Mouse (Mus musculus) hindbrain, embryonic 15.5 days (tissue): ENCODE data around the gene Mettl6. TPM values are rescaled to one million over a fixed set of nuclear protein-coding genes. Genes with fewer than 3 reads are reported as not detected.
"Not testable (repeated sequence)": the region's sequence is repeated elsewhere in the genome, so short reads cannot be mapped to it uniquely, and the experiment has no call there.

Source experiments
- ATAC-seq: fragments of 200-750 bp; cut with Nextera tagmentation; 2 replicates; pipeline ENCODE4 v1.8.0; 2017; ENCODE audit warnings: low read depth, moderate number of reproducible peaks, moderate TSS enrichment; ENCODE audit not compliant: low FRiP score
- H3K27ac ChIP-seq: fragments of 300-500 bp; sonication (generic); replicated peaks from 2 replicates; pipeline ENCODE4 v1.5.1; 2015; ENCODE audit warnings: mild to moderate bottlenecking, inconsistent platforms
- H3K27me3 ChIP-seq: fragments of 300-500 bp; sonication (generic); 2 replicates; pipeline ENCODE4 v1.6.1; 2015; ENCODE audit warnings: control low read depth, inconsistent platforms
- H3K36me3 ChIP-seq: fragments of 300-500 bp; sonication (generic); 2 replicates; pipeline ENCODE4 v1.6.1; 2015; ENCODE audit warnings: control low read depth, inconsistent platforms
- H3K4me1 ChIP-seq: fragments of 300-500 bp; sonication (generic); replicated peaks from 2 replicates; pipeline ENCODE4 v1.6.1; 2015; ENCODE audit warnings: control low read depth, inconsistent platforms
- H3K4me2 ChIP-seq: fragments of 300-500 bp; sonication (generic); 2 replicates; pipeline ENCODE4 v1.6.1; 2015; ENCODE audit warnings: moderate library complexity, mild to moderate bottlenecking, inconsistent platforms
- H3K4me3 ChIP-seq: fragments of 300-500 bp; sonication (generic); 2 replicates; pipeline ENCODE4 v1.5.1; 2015; ENCODE audit warnings: mild to moderate bottlenecking, inconsistent platforms
- H3K9ac ChIP-seq: fragments of 300-500 bp; sonication (generic); 2 replicates; pipeline ENCODE4 v1.6.1; 2015; ENCODE audit warnings: inconsistent platforms
- H3K9me3 ChIP-seq: fragments of 300-500 bp; sonication (generic); 2 replicates; pipeline ENCODE4 v1.6.1; 2016; ENCODE audit warnings: control low read depth, inconsistent platforms
- WGBS: fragments of 180-500 bp; shearing (Covaris S2); methylation state at CpG from one replicate; pipeline ENCODE4 v1.1.7; 2015; 5-methylcytosine and 5-hydroxymethylcytosine counted together
- polyA plus RNA-seq: library from polyadenylated mRNA; unstranded; fragments of >200 nt; fragmentation: Nextera tagmentation; extraction: Ambion mirVana; gene quantifications from 2 replicates; pipeline ENCODE4 v1.2.1, GENCODE M21; 2015

Gene Mettl6
- polyA plus RNA-seq, 1 experiment from 2014 or later, result 37.9 TPM

DNA sequence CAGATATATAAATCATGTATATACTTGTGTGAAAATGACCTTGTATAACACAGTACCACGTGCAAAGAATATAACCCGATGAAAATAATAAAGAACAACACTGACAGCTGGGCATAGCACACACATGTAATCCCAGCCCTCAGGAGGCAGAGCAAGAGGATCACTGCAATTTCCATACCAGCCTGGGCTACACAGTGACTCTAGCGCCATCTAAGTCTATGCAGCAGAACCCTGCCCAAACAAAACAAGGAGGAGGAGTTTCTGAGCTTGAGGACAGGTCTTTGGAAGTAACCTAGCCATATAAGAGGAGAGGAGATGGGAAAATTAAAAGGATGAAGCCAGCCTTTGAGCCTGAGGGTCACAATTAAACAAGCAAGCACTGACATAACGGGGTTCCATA lies 25.1 kb downstream of the Mettl6 start:
- H3K4me2 ChIP-seq, result no peak overlapping the region
- H3K4me3 ChIP-seq, result no peak overlapping the region
- WGBS, result 54% methylated on average over 4 of the region's 4 CpGs
- H3K4me1 ChIP-seq, result no peaks in the 10 kb centered on the region
- no peak for ATAC-seq
- no peaks in the 10 kb centered on the region for H3K9me3 ChIP-seq
- no peaks in the 10 kb centered on the region for H3K27me3 ChIP-seq
- no peak overlapping the region for H3K27ac ChIP-seq
- H3K9ac ChIP-seq, result no peak overlapping the region
- H3K36me3 ChIP-seq, result no peaks in the 10 kb centered on the region; the same call in 1 of the 2 replicates

DNA sequence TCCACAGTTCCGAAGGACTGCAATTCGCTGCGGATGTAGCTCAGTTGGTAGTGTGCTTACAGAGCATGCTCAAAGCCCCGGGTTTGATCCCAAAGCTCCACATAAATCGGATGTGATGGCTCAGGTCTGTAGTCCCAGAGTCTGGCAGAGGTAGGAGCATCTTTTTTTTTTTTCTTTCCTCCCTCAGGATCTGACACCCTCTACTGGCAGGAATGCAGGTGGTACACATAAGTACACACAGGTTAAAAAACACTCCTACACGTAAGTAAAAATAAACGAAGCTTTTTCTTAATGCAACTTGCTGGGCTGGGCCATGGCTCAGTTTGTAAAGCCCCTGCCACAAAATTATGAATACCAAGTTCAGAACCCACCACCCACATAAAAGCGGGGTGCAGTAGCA lies 30.7 kb downstream of the Mettl6 start:
- no peaks in the 10 kb centered on the region for H3K4me1 ChIP-seq
- H3K4me3 ChIP-seq, result no peak overlapping the region
- no peak overlapping the region for H3K9ac ChIP-seq
- no peak overlapping the region for H3K27ac ChIP-seq
- no peaks in the 10 kb centered on the region for H3K27me3 ChIP-seq
- no peak for ATAC-seq
- H3K9me3 ChIP-seq, result no peaks in the 10 kb centered on the region
- no peak overlapping the region for H3K4me2 ChIP-seq
- H3K36me3 ChIP-seq, result no peaks in the 10 kb centered on the region
- 54% methylated on average over 8 of the region's 8 CpGs for whole genome bisulfite sequencing

DNA sequence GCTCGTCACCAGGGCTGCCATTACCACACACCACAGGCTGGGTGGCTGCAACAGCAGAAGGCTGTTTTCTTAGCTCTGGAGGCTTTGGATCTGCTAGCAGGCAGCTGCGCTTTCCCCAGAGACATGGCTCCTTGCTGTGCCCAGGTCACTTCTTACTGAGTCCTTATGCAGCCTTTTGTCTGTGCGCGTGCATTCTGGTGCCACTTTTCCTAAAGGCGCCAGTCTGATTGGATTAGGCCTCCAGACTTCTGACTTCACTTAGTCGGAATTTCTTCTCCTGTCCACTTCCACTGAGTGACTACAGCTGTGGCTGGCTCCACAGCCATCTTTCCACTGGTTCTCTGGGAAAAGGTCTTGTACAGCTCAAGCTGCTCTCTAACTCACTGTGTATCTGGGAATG lies 32.0 kb downstream of the Mettl6 start:
- H3K36me3 ChIP-seq, result no peaks in the 10 kb centered on the region
- H3K9ac ChIP-seq, result no peak overlapping the region
- no peaks in the 10 kb centered on the region for H3K4me1 ChIP-seq
- no peak overlapping the region for H3K4me3 ChIP-seq
- H3K27me3 ChIP-seq, result no peaks in the 10 kb centered on the region
- no peak overlapping the region for H3K4me2 ChIP-seq
- no peak for ATAC-seq
- WGBS, result 76% methylated on average over 6 of the region's 6 CpGs
- H3K9me3 ChIP-seq, result no peaks in the 10 kb centered on the region
- no peak overlapping the region for H3K27ac ChIP-seq

DNA sequence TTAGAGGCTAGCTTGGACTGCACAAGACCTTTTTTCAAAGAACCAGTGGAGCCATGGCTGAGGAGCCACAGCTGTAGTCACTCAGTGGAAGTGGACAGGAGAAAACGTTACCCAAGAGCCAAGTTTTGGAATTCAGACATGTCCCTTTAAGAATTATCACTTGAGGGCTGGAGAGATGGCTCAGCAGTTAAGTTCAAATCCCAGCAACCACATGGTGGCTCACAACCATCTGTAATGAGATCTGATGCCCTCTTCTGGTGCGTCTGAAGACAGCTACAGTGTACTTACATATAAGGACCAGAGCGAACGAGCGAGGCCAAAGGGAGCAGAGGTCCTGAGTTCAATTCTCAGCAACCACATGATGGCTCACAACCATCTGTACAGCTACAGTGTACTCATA lies 32.6 kb downstream of the Mettl6 start:
- ATAC-seq, H3K4me2 ChIP-seq: not testable (repeated sequence)
- WGBS, result 76% methylated on average over 5 of the region's 5 CpGs

DNA sequence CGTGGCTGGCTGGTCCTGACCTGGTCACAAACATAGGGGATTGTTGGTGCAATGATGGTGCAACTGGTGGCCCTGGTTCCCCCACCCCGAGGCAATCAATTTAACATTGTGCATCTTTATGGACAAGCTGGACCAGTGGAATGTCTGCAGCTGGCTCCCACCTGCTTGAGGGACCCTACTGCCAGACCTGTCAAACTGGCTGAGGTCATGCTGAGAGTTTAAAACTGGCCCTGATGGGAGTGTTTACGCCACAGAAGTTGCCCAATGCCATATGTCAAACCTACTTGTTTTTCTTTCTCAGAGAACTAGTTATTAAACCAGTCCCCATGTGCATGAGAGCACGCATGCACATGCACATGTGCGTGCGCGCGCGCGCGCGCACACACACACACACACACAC lies 36.8 kb downstream of the Mettl6 start:
- ATAC-seq, result no peak
- Histone ChIP-seq H3K27me3 (no peaks in the 10 kb centered on the region), H3K4me3 (no peak overlapping the region), H3K27ac (no peak overlapping the region), H3K4me2 (no peak overlapping the region), H3K36me3 (no peaks in the 10 kb centered on the region), H3K9ac (no peak overlapping the region), H3K9me3 (no peaks in the 10 kb centered on the region), H3K4me1 (no peaks in the 10 kb centered on the region)
- 90% methylated on average over 12 of the region's 12 CpGs for WGBS

More for the DNA sequence above, 32.6 kb downstream of the Mettl6 start:
- H3K9ac ChIP-seq, H3K9me3 ChIP-seq, H3K27ac ChIP-seq, H3K4me3 ChIP-seq, H3K36me3 ChIP-seq, H3K27me3 ChIP-seq, H3K4me1 ChIP-seq: not testable (repeated sequence)

DNA sequence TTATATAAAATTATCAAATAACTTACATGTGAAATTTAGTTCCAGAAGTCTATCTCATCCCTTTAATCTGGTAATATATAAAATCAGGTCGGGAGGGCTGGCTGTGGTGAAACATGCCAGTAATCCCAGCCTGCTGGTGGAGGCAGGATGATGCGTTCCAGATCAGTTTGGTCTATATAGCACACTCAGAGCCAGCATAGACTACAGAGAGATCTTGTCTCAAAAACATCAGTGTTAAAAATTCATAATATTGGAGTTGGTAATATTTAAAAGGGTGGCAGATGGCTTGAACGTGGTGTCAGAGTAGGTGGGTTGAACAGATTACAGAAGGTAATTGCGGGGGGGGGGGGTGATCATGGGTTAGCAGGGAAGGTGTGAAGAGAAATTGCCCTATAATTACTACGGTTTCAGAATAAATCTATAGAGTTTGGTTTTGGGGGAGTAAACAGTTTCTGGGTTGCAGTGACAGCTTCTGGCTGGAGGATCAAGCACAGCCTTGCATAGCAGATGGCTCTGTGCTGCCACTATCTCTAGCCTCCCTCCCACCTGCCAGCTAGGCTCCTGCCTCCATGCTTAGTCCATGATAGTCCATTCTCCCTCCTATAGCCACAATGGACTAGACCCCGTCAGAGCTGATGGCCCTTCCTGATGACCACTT lies 38.6 kb downstream of the Mettl6 start:
- WGBS, result 84% methylated on average over 6 of the region's 6 CpGs
- Histone ChIP-seq H3K27me3 (no peaks in the 10 kb centered on the region), H3K4me3 (no peak overlapping the region), H3K4me1 (no peaks in the 10 kb centered on the region), H3K9ac (no peak overlapping the region), H3K36me3 (no peaks in the 10 kb centered on the region), H3K9me3 (no peaks in the 10 kb centered on the region), H3K27ac (no peak overlapping the region), H3K4me2 (no peak overlapping the region)
- ATAC-seq, result no peak

DNA sequence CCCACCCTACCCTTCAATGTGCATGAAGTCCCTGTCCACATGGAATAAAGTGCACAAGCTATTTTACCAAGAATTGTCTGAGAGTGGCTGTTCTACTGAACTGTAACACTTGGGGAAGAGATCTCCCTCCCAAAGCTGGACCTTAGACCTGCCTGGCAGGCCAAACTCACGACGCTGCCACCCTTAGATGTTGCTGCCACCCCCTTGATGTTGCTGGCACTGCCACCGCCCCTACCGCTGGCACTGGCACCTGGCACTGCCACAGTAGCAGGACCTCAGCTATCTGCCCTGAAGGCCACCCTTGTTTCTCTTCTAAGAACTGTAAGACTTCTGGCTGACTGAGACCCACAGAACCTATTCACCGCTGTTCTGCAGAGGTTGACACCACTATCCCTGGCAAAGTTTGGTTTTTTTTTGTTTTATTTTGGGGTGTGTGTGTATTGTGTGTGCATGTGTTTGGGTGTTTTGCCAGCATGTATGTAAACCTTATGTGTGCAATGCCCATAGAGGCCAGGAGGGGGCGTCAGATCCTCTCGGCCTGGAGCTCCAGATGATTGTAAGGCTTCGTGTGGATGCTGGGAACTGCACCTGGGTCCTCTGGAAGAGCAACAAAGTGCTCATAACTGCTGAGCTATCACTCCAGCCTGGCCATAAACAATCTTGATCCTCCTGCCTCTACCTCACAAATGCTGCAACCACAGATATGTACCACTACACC lies 39.8 kb downstream of the Mettl6 start:
- H3K4me1 ChIP-seq, result no peaks in the 10 kb centered on the region
- no peak for ATAC-seq
- H3K4me3 ChIP-seq, result no peak overlapping the region
- H3K27me3 ChIP-seq, result no peaks in the 10 kb centered on the region
- no peaks in the 10 kb centered on the region for H3K9me3 ChIP-seq
- H3K9ac ChIP-seq, result no peak overlapping the region
- H3K4me2 ChIP-seq, result no peak overlapping the region
- H3K36me3 ChIP-seq, result no peaks in the 10 kb centered on the region
- WGBS, result 90% methylated on average over 8 of the region's 8 CpGs
- no peak overlapping the region for H3K27ac ChIP-seq

DNA sequence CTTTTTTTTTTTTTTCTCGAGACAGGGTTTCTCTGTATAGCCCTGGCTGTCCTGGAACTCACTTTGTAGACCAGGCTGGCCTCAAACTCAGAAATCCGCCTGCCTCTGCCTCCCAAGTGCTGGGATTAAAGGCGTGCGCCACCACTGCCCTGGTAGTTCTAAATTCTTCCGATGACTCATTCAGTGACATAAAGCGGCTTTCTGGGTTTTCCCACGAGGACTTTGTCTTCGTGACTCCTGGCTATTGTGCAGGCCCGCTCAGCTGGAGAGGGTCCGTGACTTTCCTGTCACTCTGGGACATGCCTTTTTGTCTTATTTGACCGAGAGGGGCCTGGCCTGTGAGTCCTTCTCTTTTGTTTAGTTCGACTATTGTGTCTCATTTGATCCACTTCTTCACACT lies 40.9 kb downstream of the Mettl6 start:
- WGBS, result 44% methylated on average over 12 of the region's 12 CpGs
- not testable (repeated sequence) for H3K9me3 ChIP-seq, H3K27ac ChIP-seq, H3K36me3 ChIP-seq, ATAC-seq, H3K27me3 ChIP-seq, H3K4me3 ChIP-seq, H3K4me1 ChIP-seq, H3K4me2 ChIP-seq, H3K9ac ChIP-seq

DNA sequence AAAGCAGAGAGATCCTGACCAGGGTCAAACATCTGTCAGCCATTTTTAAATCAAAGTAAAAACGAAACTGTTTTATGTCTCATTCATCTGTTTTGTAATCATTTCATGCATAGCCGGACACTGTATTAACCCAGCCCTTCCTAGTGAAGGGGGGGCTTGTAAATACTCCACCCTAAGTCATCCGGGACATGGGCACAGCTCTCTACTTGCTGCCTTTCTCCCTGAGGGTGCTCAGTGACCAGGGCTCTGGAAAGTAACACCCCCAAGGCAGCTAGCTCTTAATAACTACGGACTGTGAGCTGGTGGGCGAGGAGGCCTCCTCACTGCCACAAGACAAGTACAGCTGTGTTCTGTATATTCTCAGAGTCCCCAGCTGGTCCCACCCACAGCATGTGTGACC lies 45.8 kb downstream of the Mettl6 start:
- WGBS, result 80% methylated on average over 5 of the region's 5 CpGs
- Histone ChIP-seq H3K9me3 (no peaks in the 10 kb centered on the region), H3K9ac (no peak overlapping the region), H3K4me1 (no peaks in the 10 kb centered on the region), H3K27ac (no peak overlapping the region), H3K4me2 (no peak overlapping the region), H3K4me3 (no peak overlapping the region), H3K27me3 (no peaks in the 10 kb centered on the region), H3K36me3 (no peaks in the 10 kb centered on the region)
- no peak for ATAC-seq

DNA sequence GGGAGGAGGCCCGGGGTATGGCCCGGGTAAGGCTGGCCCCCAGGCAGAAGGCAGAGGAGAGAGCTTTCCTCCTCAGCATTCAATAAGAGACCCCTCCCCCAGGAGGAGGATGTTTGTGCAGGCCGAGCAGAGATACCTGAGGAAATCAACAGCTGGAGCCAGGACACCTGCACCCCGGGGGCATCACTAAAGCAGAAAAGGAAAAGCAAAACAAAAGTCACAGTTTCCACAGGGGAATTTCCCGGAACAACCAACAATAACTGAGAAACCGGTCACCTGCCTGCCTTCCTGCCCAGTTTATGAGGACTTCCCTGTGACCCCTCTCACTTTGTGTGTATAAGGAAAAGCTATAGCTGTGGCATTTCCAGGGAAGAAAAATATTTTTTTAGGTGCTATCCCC lies 51.2 kb downstream of the Mettl6 start:
- 68% methylated on average over 6 of the region's 6 CpGs for WGBS
- H3K36me3 ChIP-seq, result no peaks in the 10 kb centered on the region

DNA sequence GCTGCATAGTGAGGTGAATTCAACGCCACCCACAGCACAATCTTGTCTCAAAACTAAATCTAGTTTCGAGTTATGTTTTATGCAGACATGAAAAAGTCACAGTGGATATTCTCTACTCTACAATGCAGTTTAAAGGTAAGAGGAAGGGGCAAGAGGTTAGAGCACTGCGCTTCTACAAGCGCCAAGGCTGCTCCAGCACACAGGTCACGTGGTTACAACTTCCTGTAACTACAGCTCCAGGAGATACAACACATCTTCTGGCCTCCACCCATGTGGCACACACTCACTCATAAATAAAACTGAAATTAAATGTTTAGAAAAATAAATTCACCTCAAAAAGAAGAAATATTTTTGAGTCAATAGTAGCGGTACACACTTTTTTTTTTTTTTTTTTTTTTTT lies 54.1 kb downstream of the Mettl6 start:
- Histone ChIP-seq H3K36me3 (no peaks in the 10 kb centered on the region), H3K9me3 (no peaks in the 10 kb centered on the region), H3K27me3 (no peaks in the 10 kb centered on the region), H3K4me1 (peaks cover 8% of the 10 kb centered on the region), H3K9ac (no peak overlapping the region), H3K27ac (no peak overlapping the region), H3K4me2 (no peak overlapping the region), H3K4me3 (no peak overlapping the region)
- WGBS, result 89% methylated on average over 6 of the region's 6 CpGs
- ATAC-seq, result no peak

More for the DNA sequence above, 51.2 kb downstream of the Mettl6 start:
- H3K9me3 ChIP-seq, result no peaks in the 10 kb centered on the region
- H3K27me3 ChIP-seq, result no peaks in the 10 kb centered on the region
- no peaks in the 10 kb centered on the region for H3K4me1 ChIP-seq
- no peak overlapping the region for H3K9ac ChIP-seq
- H3K4me3 ChIP-seq, result no peak overlapping the region
- H3K27ac ChIP-seq, result no peak overlapping the region
- no peak overlapping the region for H3K4me2 ChIP-seq
- no peak for ATAC-seq

DNA sequence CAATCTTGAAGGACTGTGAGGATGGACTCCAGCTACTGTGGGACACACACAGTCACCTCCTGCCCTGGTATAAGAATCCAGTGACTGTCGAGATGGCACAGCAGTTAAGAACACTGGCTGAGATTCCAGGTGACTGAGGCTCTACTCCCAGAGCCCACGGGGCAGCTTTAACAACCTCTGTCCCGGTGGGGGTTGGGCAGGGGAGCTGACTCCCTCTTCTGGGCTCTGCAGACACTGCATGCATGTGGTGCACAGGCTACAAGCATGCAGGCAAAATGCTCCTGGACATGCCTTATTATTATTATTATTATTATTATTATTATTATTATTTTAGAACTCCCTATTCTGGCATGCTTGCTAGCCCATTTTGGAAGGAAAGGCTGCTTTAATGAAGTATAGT lies 54.6 kb downstream of the Mettl6 start:
- no peak overlapping the region for H3K4me3 ChIP-seq

DNA sequence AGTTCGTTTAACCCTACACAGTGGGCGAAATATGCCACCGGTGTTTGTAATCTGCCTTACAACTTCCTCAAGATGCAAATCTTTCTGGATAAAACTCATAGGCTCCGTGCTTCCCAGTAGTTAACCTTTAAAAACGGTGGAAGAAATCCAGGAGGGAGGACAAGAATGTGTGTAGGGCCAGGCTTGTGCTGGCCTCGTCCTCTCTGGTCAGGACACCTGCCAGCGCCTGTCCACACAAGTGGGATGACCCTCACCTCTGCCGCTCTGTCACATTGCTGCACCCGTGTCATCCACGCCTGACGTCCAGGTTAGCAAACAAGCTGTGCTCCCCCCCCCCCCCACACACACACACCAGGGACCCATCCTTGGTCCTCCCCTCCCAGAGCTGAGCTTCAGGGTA lies 55.6 kb downstream of the Mettl6 start:
- 84% methylated on average over 11 of the region's 11 CpGs for WGBS
- Histone ChIP-seq H3K27ac (no peak overlapping the region), H3K9me3 (no peaks in the 10 kb centered on the region), H3K4me1 (peaks cover 11% of the 10 kb centered on the region), H3K4me2 (no peak overlapping the region), H3K27me3 (no peaks in the 10 kb centered on the region), H3K4me3 (no peak overlapping the region), H3K9ac (no peak overlapping the region), H3K36me3 (no peaks in the 10 kb centered on the region)
- ATAC-seq, result no peak

More for the DNA sequence above, 54.6 kb downstream of the Mettl6 start:
- H3K36me3 ChIP-seq, result no peaks in the 10 kb centered on the region
- H3K4me1 ChIP-seq, result peaks cover 8% of the 10 kb centered on the region
- no peak overlapping the region for H3K4me2 ChIP-seq
- 42% methylated on average over 3 of the region's 3 CpGs for WGBS
- no peak for ATAC-seq
- no peak overlapping the region for H3K9ac ChIP-seq
- H3K9me3 ChIP-seq, result no peaks in the 10 kb centered on the region
- H3K27ac ChIP-seq, result no peak overlapping the region
- H3K27me3 ChIP-seq, result no peaks in the 10 kb centered on the region
